8 mouse cellular contexts compared by ENCODE assay signal in genomic region chr1:131573721-131574120, GRCm38 (mm10). TPM values are rescaled to one million over a fixed set of nuclear protein-coding genes. Genes with fewer than 3 reads are reported as not detected.
DNase-seq lines count a peak whose midpoint lies in the region; ATAC-seq and TF ChIP-seq lines count a peak whose summit lies in the region.

No protein-coding gene starts in this region.

- H3K4me3 ChIP-seq in hindbrain, embryonic 14.5 days (replicated peaks; ENCODE audit: low read length), result no peak overlapping the region
- no peak overlapping the region for H3K4me3 ChIP-seq in hindbrain, embryonic 16.5 days (ENCODE audit: low read length)
- no peak overlapping the region for H3K4me3 ChIP-seq in ES-E14 (ENCODE audit: insufficient read depth in 1 of 2, low read depth in 1 of 2, low read length in 2 of 2, poor library complexity in 1 of 2, severe bottlenecking in 1 of 2)
- H3K4me3 ChIP-seq in embryonic facial prominence, embryonic 15.5 days (replicated peaks), result no peak overlapping the region
- no peak overlapping the region for H3K4me3 ChIP-seq in liver, embryonic 16.5 days (ENCODE audit: low read depth, low read length)

- in situ Hi-C loops in ES-E14 (cut with MboI; ENCODE audit: low sequenced_read_pairs in 2 of 2, unreplicated experiment in 2 of 2), result loop anchor here in 1 of 2 experiments (25.0 kb wide), 1 partner anchor 286 kb away; the partner anchor contains the start of gene Ikbke

- ATAC-seq in hindbrain, embryonic 14.5 days (ENCODE audit: low FRiP score), result peak; percentile 60; the same call in 1 of the 2 replicates
- no peak for ATAC-seq in hindbrain, embryonic 16.5 days
- peak; percentile 80; the same call in 1 of the 2 replicates for ATAC-seq in embryonic facial prominence, embryonic 15.5 days (ENCODE audit: insufficient number of reproducible peaks, low FRiP score, low TSS enrichment, low read depth)
- ATAC-seq in liver, embryonic 16.5 days (ENCODE audit: low read depth), result peak; percentile 95

- DNase-seq in hindbrain, embryonic 14.5 days (ENCODE audit: low spot score), result peak; percentile 33
- peak; percentile 64 for DNase-seq in 3T3-L1 (ENCODE audit: low read depth, low spot score)
- peak; percentile 42 for DNase-seq in ES-E14 (ENCODE audit: low read depth, low spot score)
- DNase-seq in frontal cortex, postnatal 10 days (ENCODE audit: low spot score in 2 of 2), result no peak
- no peak for DNase-seq in layer of hippocampus, adult 9-10 months (ENCODE audit: low spot score)

- H3K27ac ChIP-seq in hindbrain, embryonic 14.5 days, result no peak overlapping the region
- H3K27ac ChIP-seq in hindbrain, embryonic 16.5 days (ENCODE audit: low read depth, low read length), result no peak overlapping the region
- H3K27ac ChIP-seq in ES-E14 (ENCODE audit: insufficient read depth, low read depth, low read length, poor library complexity, severe bottlenecking), result no peak overlapping the region
- no peak overlapping the region for H3K27ac ChIP-seq in embryonic facial prominence, embryonic 15.5 days (replicated peaks)
- H3K27ac ChIP-seq in liver, embryonic 16.5 days (ENCODE audit: low read length), result no peak overlapping the region

- no peaks in the 10 kb centered on the region for H3K4me1 ChIP-seq in hindbrain, embryonic 14.5 days (replicated peaks; ENCODE audit: control insufficient read depth, insufficient read depth, low read length)
- no peaks in the 10 kb centered on the region for H3K4me1 ChIP-seq in hindbrain, embryonic 16.5 days (ENCODE audit: control insufficient read depth, insufficient read depth, low read depth, low read length)
- H3K4me1 ChIP-seq in ES-E14 (ENCODE audit: control insufficient read depth in 2 of 2, insufficient read depth in 2 of 2, low read length in 2 of 2, poor library complexity in 1 of 2), result no peaks in the 10 kb centered on the region
- H3K4me1 ChIP-seq in embryonic facial prominence, embryonic 15.5 days, result no peaks in the 10 kb centered on the region
- H3K4me1 ChIP-seq in liver, embryonic 16.5 days (ENCODE audit: control insufficient read depth, low read depth, low read length), result no peaks in the 10 kb centered on the region

- H3K27me3 ChIP-seq in hindbrain, embryonic 14.5 days (ENCODE audit: control insufficient read depth, insufficient read depth, low read length), result no peaks in the 10 kb centered on the region
- no peaks in the 10 kb centered on the region for H3K27me3 ChIP-seq in hindbrain, embryonic 16.5 days (replicated peaks; ENCODE audit: control insufficient read depth, insufficient read depth, low read length)
- no peaks in the 10 kb centered on the region for H3K27me3 ChIP-seq in embryonic facial prominence, embryonic 15.5 days
- no peaks in the 10 kb centered on the region for H3K27me3 ChIP-seq in liver, embryonic 16.5 days (ENCODE audit: control insufficient read depth, insufficient read depth, low read depth, low read length)

- no peak overlapping the region for H3K4me2 ChIP-seq in hindbrain, embryonic 14.5 days (replicated peaks)
- H3K4me2 ChIP-seq in hindbrain, embryonic 16.5 days (ENCODE audit: low read length), result no peak overlapping the region
- H3K4me2 ChIP-seq in embryonic facial prominence, embryonic 15.5 days (replicated peaks), result no peak overlapping the region
- H3K4me2 ChIP-seq in liver, embryonic 16.5 days (ENCODE audit: low read depth, low read length), result no peak overlapping the region

- H3K36me3 ChIP-seq in hindbrain, embryonic 14.5 days (replicated peaks; ENCODE audit: control insufficient read depth, insufficient read depth), result no peaks in the 10 kb centered on the region
- H3K36me3 ChIP-seq in hindbrain, embryonic 16.5 days (ENCODE audit: control insufficient read depth, insufficient read depth, low read length), result no peaks in the 10 kb centered on the region
- H3K36me3 ChIP-seq in ES-E14 (ENCODE audit: control insufficient read depth, insufficient read depth, low read length, poor library complexity, severe bottlenecking), result no peaks in the 10 kb centered on the region; the same call in 1 of the 2 replicates
- H3K36me3 ChIP-seq in embryonic facial prominence, embryonic 15.5 days, result no peaks in the 10 kb centered on the region
- H3K36me3 ChIP-seq in liver, embryonic 16.5 days (ENCODE audit: control insufficient read depth, insufficient read depth), result no peaks in the 10 kb centered on the region

- no peaks in the 10 kb centered on the region for H3K9me3 ChIP-seq in hindbrain, embryonic 14.5 days (ENCODE audit: control insufficient read depth, low read length)
- no peaks in the 10 kb centered on the region for H3K9me3 ChIP-seq in hindbrain, embryonic 16.5 days (ENCODE audit: control insufficient read depth, low read length)
- H3K9me3 ChIP-seq in ES-E14 (ENCODE audit: control insufficient read depth, insufficient read depth, low read depth, low read length), result no peaks in the 10 kb centered on the region
- H3K9me3 ChIP-seq in embryonic facial prominence, embryonic 15.5 days (replicated peaks), result no peaks in the 10 kb centered on the region
- H3K9me3 ChIP-seq in liver, embryonic 16.5 days (replicated peaks; ENCODE audit: control insufficient read depth, low read length), result no peaks in the 10 kb centered on the region

- H3K9ac ChIP-seq in hindbrain, embryonic 14.5 days, result no peak overlapping the region
- no peak overlapping the region for H3K9ac ChIP-seq in hindbrain, embryonic 16.5 days (ENCODE audit: low read depth, low read length)
- H3K9ac ChIP-seq in ES-E14 (ENCODE audit: insufficient read depth, low read depth, low read length, poor library complexity, severe bottlenecking), result no peak overlapping the region
- no peak overlapping the region for H3K9ac ChIP-seq in embryonic facial prominence, embryonic 15.5 days
- no peak overlapping the region for H3K9ac ChIP-seq in liver, embryonic 16.5 days (ENCODE audit: low read depth, low read length)

- 93% methylated on average over 14 of the region's 14 CpGs for WGBS in hindbrain, embryonic 14.5 days
- WGBS in hindbrain, embryonic 16.5 days, result 94% methylated on average over 14 of the region's 14 CpGs
- 92% methylated on average over 14 of the region's 14 CpGs for WGBS in embryonic facial prominence, embryonic 15.5 days
- WGBS in liver, embryonic 16.5 days (ENCODE audit: insufficient replicate concordance), result 79% methylated on average over 14 of the region's 14 CpGs

TF ChIP-seq in ES-E14, 5 proteins besides CTCF, POLR2A, EP300 and RAD21:
- TF ChIP-seq HCFC1 (IDR thresholded peaks at IDR 0.05; ENCODE audit: borderline replicate concordance, insufficient read depth, low read length) (no peak), CHD2 (IDR thresholded peaks at IDR 0.05; ENCODE audit: low read depth, low read length) (no peak), MAFK (IDR thresholded peaks at IDR 0.05; ENCODE audit: insufficient read depth, low read depth, low read length) (no peak), ZNF384 (IDR thresholded peaks at IDR 0.05; ENCODE audit: low read depth, low read length) (no peak), ZC3H11A (IDR thresholded peaks at IDR 0.05; ENCODE audit: borderline replicate concordance, low read depth, low read length) (no peak)

RNA-seq across cellular contexts. Expression of gene Avpr1b, which starts 25.3 kb away (rescaled TPM):
- not detected in 2 replicates for polyA plus RNA-seq in hindbrain, embryonic 14.5 days (2014; fragmentation: Nextera tagmentation; extraction: Ambion mirVana)
- not detected in 2 replicates for polyA plus RNA-seq in hindbrain, embryonic 16.5 days (2015; fragmentation: Nextera tagmentation; extraction: Ambion mirVana)
- not detected in 2 replicates for total RNA-seq in ES-E14 (2012; rRNA removed)
- not detected in 2 replicates for polyA plus RNA-seq in embryonic facial prominence, embryonic 15.5 days (2015; fragmentation: Nextera tagmentation; extraction: Ambion mirVana)
- polyA plus RNA-seq in liver, embryonic 16.5 days (2015; fragmentation: Nextera tagmentation; extraction: Ambion mirVana), result not detected in 2 replicates

RNA-seq across cellular contexts. Expression of gene Fam72a, which starts 46.0 kb away (rescaled TPM):
- polyA plus RNA-seq in hindbrain, embryonic 14.5 days (2014; fragmentation: Nextera tagmentation; extraction: Ambion mirVana), result 0.91 and 1.4 TPM in 2 replicates
- 1.1 and 1.6 TPM in 2 replicates for polyA plus RNA-seq in hindbrain, embryonic 16.5 days (2015; fragmentation: Nextera tagmentation; extraction: Ambion mirVana)
- total RNA-seq in ES-E14 (2012; rRNA removed), result 3.5 and 5.8 TPM in 2 replicates
- polyA plus RNA-seq in embryonic facial prominence, embryonic 15.5 days (2015; fragmentation: Nextera tagmentation; extraction: Ambion mirVana), result 2.2 and 2.4 TPM in 2 replicates
- polyA plus RNA-seq in liver, embryonic 16.5 days (2015; fragmentation: Nextera tagmentation; extraction: Ambion mirVana), result 0.97 and 1.3 TPM in 2 replicates

RNA-seq across cellular contexts. Expression of gene Srgap2, which starts 46.6 kb away (rescaled TPM):
- polyA plus RNA-seq in hindbrain, embryonic 14.5 days (2014; fragmentation: Nextera tagmentation; extraction: Ambion mirVana), result 33.6 and 35.3 TPM in 2 replicates
- 24.6 and 30.4 TPM in 2 replicates for polyA plus RNA-seq in hindbrain, embryonic 16.5 days (2015; fragmentation: Nextera tagmentation; extraction: Ambion mirVana)
- 26.4 and 38.6 TPM in 2 replicates for total RNA-seq in ES-E14 (2012; rRNA removed)
- 17.9 and 18.0 TPM in 2 replicates for polyA plus RNA-seq in embryonic facial prominence, embryonic 15.5 days (2015; fragmentation: Nextera tagmentation; extraction: Ambion mirVana)
- 3.7 and 5.3 TPM in 2 replicates for polyA plus RNA-seq in liver, embryonic 16.5 days (2015; fragmentation: Nextera tagmentation; extraction: Ambion mirVana)

Comparison
In these comparisons a context has a peak if more than half of its experiments do, and no peak if none do; other contexts are left out.
1. DNase-seq: peak in hindbrain, embryonic 14.5 days (single experiment), 3T3-L1 (single experiment) and ES-E14 (single experiment); none in frontal cortex, postnatal 10 days (0 of 2) and layer of hippocampus, adult 9-10 months (single experiment).